Mouse (Mus musculus): Measurements from ENCODE around the gene Rad9a.

Gene Rad9a

GRCm38 (mm10) chr19:4201291-4201909 lies at the start of gene Rad9a:
Gene Rad9a, minus strand, starts transcription at chr19:4201662.
- in situ Hi-C loops (cut with MboI, MseI) = no loop called here

GRCm38 (mm10) chr19:4248683-4249082 lies 47.2 kb upstream of the Rad9a start:
- in situ Hi-C loops (cut with MboI, MseI) = loop anchor here (5.0 kb wide), 1 partner anchor 41 kb away; no protein-coding TSS in a partner anchor

DNA sequence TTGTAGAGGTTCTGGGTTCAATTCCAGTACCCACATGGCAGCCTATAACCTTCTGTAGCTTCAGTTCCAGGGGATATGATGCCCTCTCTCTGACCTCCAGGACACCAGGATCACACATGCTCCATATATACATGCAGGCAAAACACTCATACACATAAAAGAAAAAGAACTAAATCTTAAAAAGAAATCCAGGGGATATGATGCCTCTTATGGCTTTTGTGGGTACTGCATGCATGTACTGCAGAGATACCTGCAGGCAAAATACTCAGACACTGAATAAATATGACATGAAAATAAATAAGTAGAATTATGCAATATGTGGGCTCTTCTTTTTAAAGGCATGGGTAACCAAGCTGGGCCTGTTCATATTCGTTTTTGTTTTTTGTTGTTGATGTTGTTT lies 45.5 kb upstream of the Rad9a start:
- in situ Hi-C loops (cut with MboI, MseI) = loop anchor here (5.0 kb wide), 1 partner anchor 40 kb away; no protein-coding TSS in a partner anchor

GRCm38 (mm10) chr19:4244775-4245174 lies 43.3 kb upstream of the Rad9a start:
- in situ Hi-C loops (cut with MboI, MseI) = loop anchor here (5.0 kb wide), 1 partner anchor 37 kb away; no protein-coding TSS in a partner anchor

GRCm38 (mm10) chr19:4242416-4242815 lies 41.0 kb upstream of the Rad9a start:
- in situ Hi-C loops (cut with MboI, MseI) = no loop called here

DNA sequence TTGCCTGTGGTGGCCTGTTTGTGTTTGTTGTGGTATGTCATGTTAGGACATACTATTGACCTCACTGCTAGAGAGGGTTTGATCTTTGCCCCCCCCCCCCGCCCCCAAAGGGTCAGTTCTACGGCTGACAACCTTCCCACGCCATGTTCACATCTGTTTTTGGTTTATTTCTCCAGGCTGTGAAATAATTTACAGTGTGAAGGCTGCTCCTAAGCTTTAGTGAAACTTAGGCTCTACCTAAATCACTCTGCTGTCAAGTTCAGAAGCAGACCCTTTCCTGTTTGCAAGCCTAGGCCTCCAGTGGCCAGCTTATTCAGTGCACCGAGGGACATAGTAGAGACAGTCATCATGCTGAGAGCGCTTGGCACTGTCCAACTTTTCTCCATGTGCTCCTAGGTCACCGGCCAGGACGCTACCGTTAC lies 38.8 kb upstream of the Rad9a start:
- in situ Hi-C loops (cut with MboI, MseI) = no loop called here

GRCm38 (mm10) chr19:4234548-4234947 lies 33.1 kb upstream of the Rad9a start:
- in situ Hi-C loops (cut with MboI, MseI) = no loop called here

- in situ Hi-C loops (cut with MboI, MseI) = no loop called here
Observed at GRCm38 (mm10) chr19:4232651-4233050, 31.2 kb upstream of the Rad9a start.

DNA sequence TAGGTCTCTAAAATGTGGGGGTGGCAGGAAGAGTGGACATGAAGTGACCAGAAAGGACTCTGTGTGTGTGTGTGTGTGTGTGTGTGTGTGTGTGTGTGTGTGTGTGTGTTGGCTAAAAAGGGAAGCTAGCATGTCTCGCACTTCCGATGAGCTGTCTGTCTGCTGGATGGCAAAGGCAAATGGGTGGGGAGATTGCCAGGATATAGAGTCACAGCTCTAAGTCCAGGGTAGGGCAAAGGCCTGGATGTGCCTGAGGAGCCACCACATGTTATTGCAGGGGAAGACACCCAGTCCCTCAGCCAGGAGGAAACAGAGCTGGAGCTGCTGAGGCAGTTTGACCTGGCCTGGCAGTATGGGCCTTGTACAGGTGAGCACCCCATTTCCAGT lies 30.7 kb upstream of the Rad9a start:
- in situ Hi-C loops (cut with MboI, MseI) = no loop called here

DNA sequence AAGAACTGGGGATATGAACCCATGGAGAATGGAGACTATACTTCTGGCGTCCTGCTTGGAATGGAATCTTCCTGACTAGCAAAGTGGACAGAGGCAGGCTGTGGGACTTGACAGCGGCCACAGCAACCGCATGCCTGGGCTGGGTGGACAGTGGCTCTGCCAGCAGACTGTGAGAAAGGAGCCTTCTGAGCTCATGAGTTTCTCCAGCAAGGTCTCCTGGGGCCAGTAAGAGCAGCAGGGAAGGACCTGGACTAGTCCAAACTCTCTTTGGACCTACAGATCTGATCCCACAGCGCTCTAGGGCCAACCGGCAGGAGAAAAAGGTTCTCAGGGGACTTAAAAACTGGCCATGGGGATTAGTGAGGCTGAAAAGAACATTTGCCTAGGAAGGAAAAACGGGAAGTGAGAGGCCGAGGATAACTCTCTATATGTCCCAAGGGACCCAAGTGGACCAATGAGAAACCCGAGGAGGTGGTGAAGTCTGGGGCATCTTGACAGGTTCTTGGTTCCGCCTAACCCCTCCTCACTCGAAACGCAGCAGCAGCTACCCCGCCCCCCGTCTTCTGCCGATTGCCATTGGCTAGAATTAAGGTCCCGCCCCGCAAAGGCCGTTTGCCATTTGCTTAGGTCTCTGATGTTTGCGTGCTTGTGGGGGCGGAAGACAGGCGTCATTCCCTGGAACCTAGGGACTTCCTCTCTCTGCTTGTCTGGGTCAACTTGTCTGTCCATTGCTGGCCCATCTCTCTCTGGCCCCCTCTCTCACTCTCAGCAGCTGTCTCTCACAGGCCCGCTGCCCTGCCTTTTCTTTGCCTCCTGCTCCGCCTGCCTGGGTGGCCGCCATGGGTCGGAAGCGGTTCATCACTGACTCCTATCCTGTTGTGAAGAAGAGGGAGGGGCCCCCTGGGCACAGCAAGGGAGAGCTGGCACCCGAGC lies 30.1 kb upstream of the Rad9a start, which contains the start of gene Pold4:
Gene Pold4 (plus strand): TSS at position 647 of the 933 bp plus-strand sequence.
- in situ Hi-C loops (cut with MboI, MseI) = no loop called here

GRCm38 (mm10) chr19:4230415-4230814 lies 29.0 kb upstream of the Rad9a start:
- in situ Hi-C loops (cut with MboI, MseI) = no loop called here

DNA sequence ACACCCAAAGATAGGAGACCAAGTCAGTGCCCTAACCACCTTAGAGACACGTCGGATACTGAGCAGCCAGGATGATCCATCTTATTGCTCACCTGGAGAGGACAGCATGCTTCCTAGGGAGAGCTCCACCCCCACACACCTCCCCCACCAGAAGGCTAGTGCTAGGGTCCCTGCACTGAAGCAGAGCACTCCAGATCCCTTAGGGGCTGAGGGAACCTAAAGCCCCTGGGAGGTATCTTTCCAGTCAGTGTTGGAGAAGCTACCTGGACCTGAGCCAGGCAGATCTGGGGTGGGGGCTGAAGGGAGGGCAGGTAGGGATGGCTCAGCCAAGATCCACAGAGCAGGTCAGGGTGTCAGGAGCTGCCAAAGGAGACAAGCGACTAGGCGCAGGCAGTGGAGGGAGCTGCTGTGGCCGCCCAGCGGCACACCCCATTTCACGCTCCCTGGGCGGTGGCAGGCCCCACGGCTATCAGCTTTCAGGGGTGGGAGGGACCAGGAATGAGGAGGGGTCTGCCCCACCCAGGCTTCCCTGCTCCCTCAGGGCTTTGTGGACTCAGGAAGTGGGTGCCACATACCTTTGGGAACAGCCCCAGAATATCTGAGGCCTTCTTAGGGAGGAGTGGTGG lies 28.1 kb upstream of the Rad9a start:
- in situ Hi-C loops (cut with MboI, MseI) = no loop called here

DNA sequence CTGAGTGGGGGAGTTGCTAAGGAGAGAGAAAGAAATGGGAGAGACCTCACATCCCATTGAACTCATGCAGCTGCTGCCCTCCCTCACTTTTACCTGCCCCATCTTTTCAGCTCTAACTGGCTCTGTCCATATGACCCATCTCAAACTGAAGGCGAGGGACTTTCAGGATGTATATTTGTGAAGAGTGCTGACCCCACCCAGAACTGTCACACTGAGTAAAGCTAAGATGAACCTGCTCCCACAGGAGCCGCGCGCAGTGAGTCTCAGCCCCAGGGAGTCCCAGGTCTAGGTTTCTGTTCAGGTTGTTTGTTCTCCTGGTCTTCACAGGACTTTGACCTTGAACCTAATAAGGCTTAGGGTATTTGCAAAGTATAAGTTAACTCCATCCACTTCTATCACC lies 27.4 kb upstream of the Rad9a start:
- in situ Hi-C loops (cut with MboI, MseI) = no loop called here

- in situ Hi-C loops (cut with MboI, MseI) = no loop called here
Observed at GRCm38 (mm10) chr19:4227894-4228678, 26.6 kb upstream of the Rad9a start.

DNA sequence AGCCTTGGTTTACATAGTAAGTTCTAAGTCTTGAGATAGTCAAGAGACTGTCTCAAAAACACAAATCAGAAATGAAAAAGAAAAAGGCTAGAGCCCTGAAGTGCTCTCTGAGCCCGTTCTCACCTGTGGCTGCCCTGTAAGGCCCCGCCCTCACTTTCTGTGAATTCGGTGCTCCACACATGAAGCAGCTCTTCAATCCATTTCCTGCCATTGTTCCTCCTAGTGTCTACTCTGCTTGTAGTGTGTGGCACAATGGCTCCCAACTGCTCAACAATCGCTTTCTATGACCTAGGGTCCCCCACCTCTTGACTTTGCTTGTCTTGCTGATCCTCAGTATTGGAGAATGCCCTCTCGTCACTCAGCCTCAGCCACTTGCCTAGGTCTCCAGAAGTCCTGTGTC lies 26.0 kb upstream of the Rad9a start:
- in situ Hi-C loops (cut with MboI, MseI) = no loop called here

- in situ Hi-C loops (cut with MboI, MseI) = no loop called here
Observed at GRCm38 (mm10) chr19:4226779-4227178, 25.3 kb upstream of the Rad9a start.

DNA sequence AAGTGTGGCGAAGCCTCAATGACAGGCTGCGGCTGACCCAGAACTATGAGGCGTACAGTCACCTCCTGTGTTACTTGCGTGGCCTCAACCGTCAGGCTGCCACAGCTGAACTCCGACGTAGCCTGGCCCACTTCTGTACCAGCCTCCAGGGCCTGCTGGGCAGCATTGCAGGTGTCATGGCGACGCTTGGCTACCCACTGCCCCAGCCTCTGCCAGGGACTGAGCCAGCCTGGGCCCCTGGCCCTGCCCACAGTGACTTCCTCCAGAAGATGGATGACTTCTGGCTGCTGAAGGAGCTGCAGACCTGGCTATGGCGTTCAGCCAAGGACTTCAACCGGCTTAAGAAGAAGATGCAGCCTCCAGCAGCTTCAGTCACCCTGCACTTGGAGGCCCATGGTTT lies 20.7 kb upstream of the Rad9a start:
- in situ Hi-C loops (cut with MboI, MseI) = no loop called here

DNA sequence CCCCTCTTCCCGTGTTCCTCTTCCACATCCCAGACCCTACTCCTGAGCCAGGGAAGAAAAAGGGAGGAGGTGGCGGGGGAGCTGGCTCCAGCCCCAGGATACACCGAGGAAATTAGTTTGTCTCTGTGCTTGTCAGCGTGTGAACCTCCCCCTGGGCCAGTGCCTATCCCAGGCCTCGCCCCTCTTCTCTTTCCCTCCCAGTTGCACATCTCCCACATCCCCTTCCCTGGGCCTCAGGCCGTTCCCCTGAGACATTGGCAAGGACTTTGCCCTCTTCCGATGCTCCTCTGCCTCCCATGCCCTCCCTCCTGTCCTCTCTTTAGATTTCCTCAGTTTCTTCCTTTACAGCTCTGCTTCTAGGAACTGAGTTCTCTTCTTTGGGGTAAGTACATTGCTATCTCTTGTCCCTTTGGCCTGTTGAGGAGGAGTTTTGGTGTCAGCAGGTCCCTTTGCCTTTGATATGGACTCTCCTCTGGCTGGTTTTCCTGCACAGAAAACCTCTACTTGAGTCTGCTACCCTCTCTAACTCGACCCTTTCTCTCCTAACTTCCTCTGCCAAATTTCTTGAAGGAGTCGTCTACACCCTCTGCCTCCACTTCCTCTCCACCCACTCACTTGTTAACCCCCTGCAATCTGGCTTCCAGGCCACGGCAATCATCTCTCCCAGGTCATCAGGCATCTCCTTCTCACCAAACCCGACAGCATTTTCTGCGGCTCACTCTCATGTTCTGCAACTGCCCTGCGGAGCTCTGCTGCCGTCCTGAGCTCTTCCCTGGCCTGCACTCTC lies 19.7 kb upstream of the Rad9a start:
- in situ Hi-C loops (cut with MboI, MseI) = no loop called here

DNA sequence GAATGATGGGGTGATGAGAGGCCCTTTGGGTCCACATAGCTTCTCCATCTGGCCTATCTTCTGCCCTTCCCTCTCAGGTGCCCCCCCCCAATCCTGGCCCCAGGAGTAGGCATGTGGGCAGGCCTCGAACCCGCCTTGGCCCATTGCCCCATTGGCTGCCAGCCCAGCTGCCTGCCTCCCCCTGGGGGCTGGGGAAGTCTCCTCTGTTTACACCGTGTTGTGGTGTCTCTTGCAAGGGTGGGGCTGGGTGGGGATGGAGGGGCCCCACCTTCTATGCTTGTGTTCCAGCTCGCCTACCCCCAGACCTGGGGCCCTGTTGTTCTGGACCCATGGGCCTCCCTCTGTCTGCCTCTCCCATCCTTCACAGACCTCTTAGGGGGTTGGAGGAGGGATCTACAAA lies 19.0 kb upstream of the Rad9a start:
- in situ Hi-C loops (cut with MboI, MseI) = no loop called here

DNA sequence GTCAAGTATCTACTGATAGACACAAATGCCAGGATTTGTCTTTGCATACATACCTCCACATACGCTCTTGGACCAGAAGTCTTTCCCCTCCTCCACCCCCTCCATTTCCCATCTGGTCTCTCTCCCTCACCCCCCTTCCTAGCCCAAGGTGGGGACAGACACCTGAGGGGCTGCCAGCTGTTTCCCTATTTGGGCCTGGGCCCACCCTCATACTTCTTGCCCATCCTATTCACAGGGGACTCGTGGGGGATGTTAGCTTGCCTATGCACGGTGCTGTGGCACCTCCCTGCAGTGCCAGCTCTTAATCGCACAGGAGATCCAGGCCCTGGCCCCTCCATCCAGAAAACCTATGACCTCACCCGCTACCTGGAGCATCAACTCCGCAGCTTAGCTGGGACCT lies 18.5 kb upstream of the Rad9a start:
- in situ Hi-C loops (cut with MboI, MseI) = no loop called here

- in situ Hi-C loops (cut with MboI, MseI) = no loop called here
Observed at GRCm38 (mm10) chr19:4218784-4219183, 17.3 kb upstream of the Rad9a start.

Data from T-helper 2 cell (primary cell).